ENCODE assay signal across 9 mouse cellular contexts in the genomic region with DNA sequence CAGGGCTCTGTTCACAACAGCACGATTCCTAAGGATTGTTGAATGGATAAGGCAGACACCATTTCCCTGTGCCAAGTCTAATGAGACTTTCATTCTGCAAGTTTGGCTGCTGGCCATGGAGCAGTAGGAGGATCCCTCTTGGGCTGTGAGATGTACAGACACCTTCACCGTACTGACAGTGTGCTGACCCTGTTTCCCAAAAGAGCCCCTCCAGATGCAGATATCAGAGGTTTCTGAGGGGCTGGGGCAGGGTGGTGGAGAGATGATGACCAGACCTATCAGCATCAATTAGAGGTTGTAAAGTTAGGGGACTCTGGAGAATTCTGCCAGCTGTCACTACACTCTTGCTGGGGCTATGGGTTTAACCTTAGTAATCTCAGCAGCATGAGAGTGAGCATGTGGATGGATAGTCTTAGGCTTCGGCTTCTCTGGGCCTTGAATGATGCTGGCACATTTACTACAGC.
DNase-seq lines count a peak whose midpoint lies in the region; ATAC-seq and TF ChIP-seq lines count a peak whose summit lies in the region.
"Had no signal": no experiment of that assay in that cellular context is flagged by ENCODE, and none has a peak within 500 bp of the region (broad histone marks: within the 10 kb centered on the region; RNA-seq: fewer than 3 reads in every experiment).

No protein-coding gene starts in this region.

- DNase-seq in lung, adult 18-20 months, result peak; percentile 17 to 18
- DNase-seq in lung, adult 2 months, result no peak
- DNase-seq in embryonic facial prominence, embryonic 14.5 days (ENCODE audit: low spot score), result peak; percentile 47
- peak; percentile 36 to 45 for DNase-seq in layer of hippocampus, adult 8-10 months (ENCODE audit: low spot score in 2 of 2)
- DNase-seq in thymus, postnatal 25 days, result no peak
- no peak for DNase-seq in thymus, adult 2 months
- no peak for DNase-seq in urinary bladder, adult 18-20 months (ENCODE audit: low spot score in 2 of 2)

- WGBS in lung, adult 2 months, result 44% methylated on average over 3 of the region's 3 CpGs
- WGBS in embryonic facial prominence, embryonic 14.5 days, result 53% methylated on average over 3 of the region's 3 CpGs
- 79% methylated on average over 3 of the region's 3 CpGs for WGBS in midbrain, embryonic 12.5 days
- 90% methylated on average over 3 of the region's 3 CpGs for WGBS in thymus, adult 2 months

- peak; percentile 57; the same call in 1 of the 2 replicates for ATAC-seq in embryonic facial prominence, embryonic 14.5 days (ENCODE audit: low read depth)
- no peak for ATAC-seq in midbrain, embryonic 12.5 days (ENCODE audit: low FRiP score, low read depth)

- no peak overlapping the region for H3K4me3 ChIP-seq in lung, adult 2 months (replicated peaks; ENCODE audit: extremely low read depth, low read depth, low read length)
- H3K4me3 ChIP-seq in embryonic facial prominence, embryonic 14.5 days (ENCODE audit: low read depth, low read length), result no peak overlapping the region
- no peak overlapping the region for H3K4me3 ChIP-seq in midbrain, embryonic 12.5 days
- H3K4me3 ChIP-seq in thymus, adult 2 months (ENCODE audit: control insufficient read depth, insufficient read depth, low read length), result no peak overlapping the region
- H3K4me3 ChIP-seq: myocyte had no signal

- no peaks in the 10 kb centered on the region for H3K27me3 ChIP-seq in embryonic facial prominence, embryonic 14.5 days (replicated peaks; ENCODE audit: control insufficient read depth, insufficient read depth, low read length)
- H3K27me3 ChIP-seq in midbrain, embryonic 12.5 days, result no peaks in the 10 kb centered on the region
- H3K27me3 ChIP-seq in thymus, adult 2 months (ENCODE audit: control insufficient read depth, insufficient read depth, low read length), result no peaks in the 10 kb centered on the region

- no peak overlapping the region for H3K27ac ChIP-seq in embryonic facial prominence, embryonic 14.5 days (replicated peaks; ENCODE audit: low read depth, low read length)
- H3K27ac ChIP-seq in midbrain, embryonic 12.5 days (replicated peaks), result peak overlapping the region; percentile 31; the same call in 1 of the 2 replicates
- no peak overlapping the region for H3K27ac ChIP-seq in thymus, adult 2 months (ENCODE audit: control insufficient read depth, insufficient read depth, low read length)

- TF ChIP-seq CTCF in lung, adult 2 months (IDR thresholded peaks at IDR 0.05; ENCODE audit: insufficient read depth, low read length), result no peak
- TF ChIP-seq CTCF in thymus, adult 2 months (IDR thresholded peaks at IDR 0.05; ENCODE audit: borderline replicate concordance, control insufficient read depth, extremely low read depth, insufficient read depth, low read length, poor library complexity), result no peak

- H3K4me1 ChIP-seq in lung, adult 2 months (ENCODE audit: control insufficient read depth, insufficient read depth, low read length), result no peaks in the 10 kb centered on the region
- no peaks in the 10 kb centered on the region for H3K4me1 ChIP-seq in embryonic facial prominence, embryonic 14.5 days (ENCODE audit: control insufficient read depth, insufficient read depth, low read length)
- H3K4me1 ChIP-seq in midbrain, embryonic 12.5 days, result peaks cover 21% of the 10 kb centered on the region; the same call in 1 of the 2 replicates
- no peaks in the 10 kb centered on the region for H3K4me1 ChIP-seq in thymus, adult 2 months (replicated peaks; ENCODE audit: control insufficient read depth, insufficient read depth, low read length)

- H3K9me3 ChIP-seq in embryonic facial prominence, embryonic 14.5 days (ENCODE audit: control insufficient read depth, low read length), result no peaks in the 10 kb centered on the region
- H3K9me3 ChIP-seq in midbrain, embryonic 12.5 days, result no peaks in the 10 kb centered on the region

- no peaks in the 10 kb centered on the region for H3K36me3 ChIP-seq in embryonic facial prominence, embryonic 14.5 days (ENCODE audit: control insufficient read depth, insufficient read depth, low read length)
- no peaks in the 10 kb centered on the region for H3K36me3 ChIP-seq in midbrain, embryonic 12.5 days
- no peaks in the 10 kb centered on the region for H3K36me3 ChIP-seq in thymus, adult 2 months (ENCODE audit: control insufficient read depth, insufficient read depth, low read length)

- no peak overlapping the region for H3K9ac ChIP-seq in embryonic facial prominence, embryonic 14.5 days (ENCODE audit: low read depth, low read length)
- no peak overlapping the region for H3K9ac ChIP-seq in midbrain, embryonic 12.5 days (replicated peaks)

- no peak overlapping the region for H3K4me2 ChIP-seq in embryonic facial prominence, embryonic 14.5 days (ENCODE audit: low read depth, low read length)
- H3K4me2 ChIP-seq in midbrain, embryonic 12.5 days (replicated peaks), result no peak overlapping the region

- no peak for TF ChIP-seq POLR2A in lung, adult 2 months (IDR thresholded peaks at IDR 0.05; ENCODE audit: borderline replicate concordance, extremely low read depth, low read depth, low read length)
- TF ChIP-seq POLR2A in thymus, adult 2 months (IDR thresholded peaks at IDR 0.05; ENCODE audit: control insufficient read depth, extremely low read depth, insufficient read depth, low read length, poor library complexity), result no peak

Comparison
In these comparisons a context has a peak if more than half of its experiments do, and no peak if none do; other contexts are left out.
1. DNase-seq: peak in lung, adult 18-20 months (2 of 2), embryonic facial prominence, embryonic 14.5 days (single experiment) and layer of hippocampus, adult 8-10 months (2 of 2); none in lung, adult 2 months (single experiment), thymus, postnatal 25 days (single experiment), thymus, adult 2 months (single experiment) and urinary bladder, adult 18-20 months (0 of 2).